Mouse (Mus musculus) mesoderm, embryonic 11.5 days (tissue): ENCODE measurements at regions not wholly inside any gene's neighbourhood (a gene's known extent, or its start where the extent isn't known, plus 50 kb on each side); places are given as distances from the start of the nearest gene placed in this dataset.

Source experiments
- DNase-seq: peaks from one replicate; pipeline ENCODE4 v3.0.0-alpha.2; 2012; ENCODE audit warnings: low read depth, low spot score

- no peak for DNase-seq
Measured at GRCm38 (mm10) chr4:72060605-72061352, 139.9 kb downstream of the Tle1 start.

GRCm38 (mm10) chr4:72049638-72050454 lies 150.9 kb downstream of the Tle1 start:
- DNase-seq = peak; percentile 66

GRCm38 (mm10) chr4:72022152-72022551 lies 178.6 kb downstream of the Tle1 start:
- no peak for DNase-seq

GRCm38 (mm10) chr4:72014221-72014850 lies 186.4 kb downstream of the Tle1 start:
- DNase-seq = no peak

- DNase-seq = no peak
Measured at GRCm38 (mm10) chr4:72013583-72013982, 187.1 kb downstream of the Tle1 start.

GRCm38 (mm10) chr4:72010316-72010715 lies 190.4 kb downstream of the Tle1 start:
- no peak for DNase-seq

- DNase-seq = no peak
Measured at GRCm38 (mm10) chr4:72005926-72006325, 194.8 kb downstream of the Tle1 start.

GRCm38 (mm10) chr4:72001221-72001875 lies 199.4 kb downstream of the Tle1 start:
- no peak for DNase-seq

GRCm38 (mm10) chr4:71968701-71969100 lies 210.9 kb upstream of the Gm11232 start:
- peak; percentile 58 for DNase-seq

GRCm38 (mm10) chr4:71953441-71953840 lies 195.7 kb upstream of the Gm11232 start:
- DNase-seq = no peak

GRCm38 (mm10) chr4:71933240-71933986 lies 175.6 kb upstream of the Gm11232 start:
- no peak for DNase-seq

- DNase-seq = no peak
Measured at GRCm38 (mm10) chr4:71932818-71933217, 175.1 kb upstream of the Gm11232 start.

GRCm38 (mm10) chr4:71911551-71911950 lies 153.8 kb upstream of the Gm11232 start:
- DNase-seq = no peak

GRCm38 (mm10) chr4:71875651-71876050 lies 117.9 kb upstream of the Gm11232 start:
- no peak for DNase-seq

- DNase-seq = no peak
Measured at GRCm38 (mm10) chr4:71866948-71867347, 109.2 kb upstream of the Gm11232 start.

GRCm38 (mm10) chr4:71841833-71842232 lies 84.1 kb upstream of the Gm11232 start:
- DNase-seq = no peak

GRCm38 (mm10) chr4:71840774-71841146 lies 83.0 kb upstream of the Gm11232 start:
- DNase-seq = no peak

GRCm38 (mm10) chr4:71839803-71840773 lies 82.3 kb upstream of the Gm11232 start:
- DNase-seq = peak; percentile 69

GRCm38 (mm10) chr4:71839134-71839802 lies 81.5 kb upstream of the Gm11232 start:
- peak; percentile 17 for DNase-seq
